Mouse (Mus musculus): Measurements from ENCODE around the gene Col19a1.

Col19a1 gene

GRCm38 (mm10) chr1:24587141-24587541, at the start of gene Col19a1:
Col19a1 (minus strand) TSS chr1:24587472.
- DNase-seq = no peak

GRCm38 (mm10) chr1:24633553-24634132, 46.4 kb upstream of the Col19a1 start:
- peak; percentile 14 for DNase-seq

- DNase-seq = peak; percentile 30
Measured at GRCm38 (mm10) chr1:24612556-24612955, 25.3 kb upstream of the Col19a1 start.

- DNase-seq = no peak
Measured at GRCm38 (mm10) chr1:24595096-24595495, 7.8 kb upstream of the Col19a1 start.

- peak; percentile 20 for DNase-seq
Measured at GRCm38 (mm10) chr1:24586370-24587140, 717 bp downstream of the Col19a1 start.

- DNase-seq = no peak
Measured at GRCm38 (mm10) chr1:24572602-24573001, 14.7 kb downstream of the Col19a1 start.

- no peak for DNase-seq
Measured at GRCm38 (mm10) chr1:24564113-24564512, 23.2 kb downstream of the Col19a1 start.

- no peak for DNase-seq
Measured at GRCm38 (mm10) chr1:24558005-24558404, 29.3 kb downstream of the Col19a1 start.

GRCm38 (mm10) chr1:24553462-24553861, 33.8 kb downstream of the Col19a1 start:
- DNase-seq = peak; percentile 24

GRCm38 (mm10) chr1:24550560-24551280, 36.6 kb downstream of the Col19a1 start:
- DNase-seq = no peak

- DNase-seq = no peak
Measured at GRCm38 (mm10) chr1:24550031-24550430, 37.2 kb downstream of the Col19a1 start.

- DNase-seq = no peak
Measured at GRCm38 (mm10) chr1:24549050-24549449, 38.2 kb downstream of the Col19a1 start.

GRCm38 (mm10) chr1:24547574-24547973, 39.7 kb downstream of the Col19a1 start:
- no peak for DNase-seq

- DNase-seq = no peak
Measured at GRCm38 (mm10) chr1:24539852-24540251, 47.4 kb downstream of the Col19a1 start.

GRCm38 (mm10) chr1:24527194-24527593, 60.1 kb downstream of the Col19a1 start:
- no peak for DNase-seq

- DNase-seq = no peak
Measured at GRCm38 (mm10) chr1:24517462-24517861, 69.8 kb downstream of the Col19a1 start.

GRCm38 (mm10) chr1:24515341-24515740, 71.9 kb downstream of the Col19a1 start:
- no peak for DNase-seq

- no peak for DNase-seq
Measured at GRCm38 (mm10) chr1:24511536-24511935, 75.7 kb downstream of the Col19a1 start.

GRCm38 (mm10) chr1:24495400-24495799, 91.9 kb downstream of the Col19a1 start:
- no peak for DNase-seq

- no peak for DNase-seq
Measured at GRCm38 (mm10) chr1:24484161-24484560, 103.1 kb downstream of the Col19a1 start.

GRCm38 (mm10) chr1:24471096-24471710, 116.1 kb downstream of the Col19a1 start:
- peak; percentile 1 for DNase-seq

GRCm38 (mm10) chr1:24470633-24471032, 116.6 kb downstream of the Col19a1 start:
- no peak for DNase-seq

GRCm38 (mm10) chr1:24461305-24461887, 125.9 kb downstream of the Col19a1 start:
- DNase-seq = no peak
